Mouse (Mus musculus) brain, embryonic 18.5 days (tissue): ENCODE results near the gene Aqp6.

Experiments used
- DNase-seq: peaks from one replicate; pipeline ENCODE4 v3.0.0-alpha.2; 2012; ENCODE audit warnings: low read depth, low spot score

The Aqp6 gene

DNA sequence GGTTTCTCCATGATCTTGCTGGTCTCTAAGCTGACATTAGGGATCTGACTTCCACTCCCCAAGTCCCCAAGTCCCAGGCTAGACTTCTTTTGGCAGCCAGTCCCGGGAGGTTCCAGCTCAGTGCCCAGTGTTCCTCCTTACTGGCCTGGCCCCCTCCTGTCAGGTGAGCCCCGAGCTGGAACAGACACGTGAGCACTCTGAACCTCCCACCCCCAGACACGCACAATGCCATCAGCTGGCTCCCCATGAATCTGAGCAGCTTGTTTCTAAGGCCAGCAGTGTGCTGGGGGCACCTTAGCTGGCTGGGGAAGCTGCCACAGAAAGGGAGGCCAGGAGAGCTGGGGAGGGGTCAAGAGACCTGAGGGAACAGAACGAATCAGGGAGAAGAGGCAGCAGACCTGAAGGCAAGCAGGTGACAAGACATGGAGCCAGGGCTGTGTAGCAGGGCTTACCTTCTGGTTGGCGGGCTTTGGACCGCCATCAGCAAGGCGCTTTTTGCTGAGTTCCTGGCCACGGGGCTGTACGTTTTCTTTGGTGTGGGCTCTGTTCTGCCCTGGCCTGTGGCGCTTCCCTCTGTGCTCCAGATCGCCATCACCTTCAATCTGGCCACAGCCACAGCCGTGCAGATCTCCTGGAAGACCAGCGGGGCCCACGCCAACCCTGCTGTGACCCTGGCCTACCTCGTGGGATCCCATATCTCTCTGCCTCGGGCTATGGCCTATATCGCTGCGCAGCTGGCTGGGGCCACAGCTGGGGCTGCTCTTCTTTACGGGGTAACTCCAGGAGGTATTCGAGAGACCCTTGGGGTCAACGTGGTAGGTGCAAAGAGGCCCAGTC, at the start of gene Aqp6:
Gene Aqp6 (plus strand): TSS at position 415 of the 837 bp plus-strand sequence.
- no peak for DNase-seq

- DNase-seq: no peak
Observed at GRCm38 (mm10) chr15:99553767-99554166, 47.4 kb upstream of the Aqp6 start.

GRCm38 (mm10) chr15:99558947-99559346, 42.3 kb upstream of the Aqp6 start:
- DNase-seq: no peak

DNA sequence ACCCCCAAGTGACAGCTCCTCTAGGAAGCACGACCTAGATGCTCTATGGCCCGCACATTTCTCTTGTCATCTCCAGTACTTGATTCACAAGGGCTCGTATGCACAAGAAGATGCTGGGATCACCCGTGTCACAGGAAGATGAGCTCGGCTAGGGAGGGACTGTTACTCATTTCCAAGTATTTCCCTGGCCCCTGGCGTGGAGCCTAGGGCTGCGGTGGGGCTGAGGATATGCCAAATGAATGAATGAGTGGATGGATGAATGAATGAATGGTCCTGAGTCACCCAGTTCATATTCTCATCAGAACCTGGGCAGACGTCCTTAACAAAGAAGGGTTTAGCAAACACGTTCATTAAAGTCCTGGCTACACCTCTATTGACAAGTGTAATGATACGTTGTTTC, 41.0 kb upstream of the Aqp6 start:
- DNase-seq: no peak

- no peak for DNase-seq
Observed at GRCm38 (mm10) chr15:99567371-99567770, 33.8 kb upstream of the Aqp6 start.

GRCm38 (mm10) chr15:99568682-99569081, 32.5 kb upstream of the Aqp6 start:
- DNase-seq: no peak

- no peak for DNase-seq
Observed at GRCm38 (mm10) chr15:99569123-99569522, 32.1 kb upstream of the Aqp6 start.

DNA sequence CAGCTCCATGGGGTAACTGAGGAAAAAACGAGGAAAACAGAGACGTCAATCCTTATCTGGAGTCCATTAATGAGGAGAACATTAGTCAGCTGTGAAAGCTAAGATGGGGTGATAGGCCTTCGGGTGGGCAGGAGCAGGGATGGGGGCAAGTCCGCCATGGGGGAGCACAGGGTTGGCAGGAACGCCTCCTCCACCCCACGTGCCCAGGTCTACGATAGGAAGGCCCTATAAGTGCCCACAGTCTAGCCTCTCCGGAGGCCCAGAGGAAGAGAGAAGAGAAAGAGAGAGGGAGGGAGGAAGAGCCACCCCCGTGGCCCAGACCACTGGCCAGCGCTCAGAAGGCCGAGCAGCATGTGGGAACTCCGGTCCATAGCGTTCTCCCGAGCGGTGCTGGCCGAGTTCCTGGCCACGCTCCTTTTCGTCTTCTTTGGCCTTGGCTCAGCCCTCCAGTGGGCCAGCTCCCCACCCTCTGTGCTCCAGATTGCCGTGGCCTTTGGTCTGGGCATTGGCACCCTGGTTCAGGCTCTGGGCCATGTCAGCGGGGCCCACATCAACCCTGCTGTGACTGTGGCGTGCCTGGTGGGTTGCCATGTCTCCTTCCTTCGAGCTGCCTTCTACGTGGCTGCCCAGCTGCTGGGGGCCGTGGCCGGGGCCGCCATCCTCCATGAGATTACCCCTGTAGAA, 22.3 kb upstream of the Aqp6 start, which contains the start of gene Aqp2:
Gene Aqp2 (plus strand): TSS at position 254 of the 684 bp plus-strand sequence.
- DNase-seq: no peak

GRCm38 (mm10) chr15:99583463-99584344, 17.5 kb upstream of the Aqp6 start:
- no peak for DNase-seq

- no peak for DNase-seq
Observed at GRCm38 (mm10) chr15:99584407-99585202, 16.6 kb upstream of the Aqp6 start.

DNA sequence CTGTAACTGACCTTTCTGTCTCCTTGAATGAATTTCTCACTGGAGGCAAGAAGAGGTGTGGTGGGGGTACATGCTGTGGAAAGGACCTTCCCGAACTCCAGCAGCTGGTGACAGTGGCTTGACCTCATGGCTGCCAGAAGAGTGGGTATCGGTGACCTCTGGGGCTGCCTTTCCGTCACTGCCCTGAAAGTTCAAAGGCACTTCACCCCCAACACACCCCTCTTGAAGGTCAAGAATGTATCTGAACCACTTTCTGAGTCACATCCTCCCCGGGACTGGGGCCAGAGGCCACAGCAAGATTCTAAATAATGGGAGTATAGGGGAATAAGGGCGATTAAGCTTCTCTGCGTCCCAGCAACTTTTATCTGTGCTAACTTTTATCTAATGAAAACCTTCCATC, 15.5 kb upstream of the Aqp6 start:
- DNase-seq: no peak

DNA sequence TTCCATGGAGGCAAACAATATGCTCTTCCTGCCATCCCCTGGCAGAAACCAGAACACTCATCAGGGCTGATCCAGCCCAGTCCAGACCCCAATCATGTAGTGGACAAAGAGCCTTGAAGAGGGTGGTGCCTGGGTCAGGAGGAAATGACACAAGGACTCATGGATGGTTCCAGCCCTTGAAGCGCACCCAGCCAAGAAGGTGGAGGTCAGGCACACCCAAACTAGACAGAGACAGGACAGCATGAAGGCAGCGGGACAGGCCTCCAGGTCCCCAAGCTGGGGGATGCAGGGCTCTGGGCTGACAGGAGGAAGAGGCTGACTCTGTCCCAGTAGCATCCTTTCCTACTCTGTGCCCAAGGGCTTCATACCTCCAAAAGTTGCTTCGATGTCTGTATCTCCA, 14.7 kb upstream of the Aqp6 start:
- no peak for DNase-seq

DNA sequence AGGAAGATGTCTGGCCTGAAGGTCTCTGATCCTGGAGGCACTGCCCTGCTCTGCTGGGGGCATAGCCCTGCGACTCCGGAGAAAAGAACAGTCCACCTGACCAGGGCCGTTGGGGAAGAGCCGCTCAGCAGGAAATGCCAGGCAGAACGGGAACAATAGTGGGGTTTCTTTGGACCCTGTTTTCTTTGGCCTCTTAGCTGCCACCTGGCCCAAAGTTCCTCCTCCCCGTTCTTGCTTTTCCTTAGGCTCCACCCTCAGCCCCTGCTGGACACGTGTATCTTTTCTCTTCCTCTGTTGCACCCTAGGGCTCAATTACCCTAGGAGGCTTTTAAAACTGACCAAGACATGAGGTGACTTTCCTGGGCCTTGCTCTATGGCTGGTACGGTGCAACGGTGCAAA, 12.0 kb upstream of the Aqp6 start:
- no peak for DNase-seq

DNA sequence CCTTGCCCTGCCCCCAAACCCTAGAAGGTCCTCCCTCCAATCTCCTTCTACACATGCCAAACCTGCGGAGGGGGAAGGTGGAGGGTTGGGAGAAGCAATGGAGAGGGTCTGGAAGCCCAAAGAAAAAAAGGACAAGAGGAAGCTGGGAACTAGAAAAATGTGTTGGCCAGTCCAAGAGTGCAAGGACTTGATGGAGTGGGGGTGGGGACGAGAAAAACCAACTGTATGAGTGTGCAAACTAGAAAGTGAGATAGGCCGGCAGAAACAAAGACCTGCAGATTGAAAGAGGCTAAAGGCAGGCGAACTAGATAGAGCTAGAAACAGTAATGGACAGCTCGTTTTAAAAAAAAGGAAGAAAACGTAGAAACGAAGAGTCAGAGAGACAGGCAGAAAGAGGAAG, 11.5 kb upstream of the Aqp6 start:
- no peak for DNase-seq

GRCm38 (mm10) chr15:99590429-99591084, 10.6 kb upstream of the Aqp6 start, which contains the start of gene Aqp5:
TSS of gene Aqp5 (plus strand) at chr15:99590782.
- DNase-seq: no peak

DNA sequence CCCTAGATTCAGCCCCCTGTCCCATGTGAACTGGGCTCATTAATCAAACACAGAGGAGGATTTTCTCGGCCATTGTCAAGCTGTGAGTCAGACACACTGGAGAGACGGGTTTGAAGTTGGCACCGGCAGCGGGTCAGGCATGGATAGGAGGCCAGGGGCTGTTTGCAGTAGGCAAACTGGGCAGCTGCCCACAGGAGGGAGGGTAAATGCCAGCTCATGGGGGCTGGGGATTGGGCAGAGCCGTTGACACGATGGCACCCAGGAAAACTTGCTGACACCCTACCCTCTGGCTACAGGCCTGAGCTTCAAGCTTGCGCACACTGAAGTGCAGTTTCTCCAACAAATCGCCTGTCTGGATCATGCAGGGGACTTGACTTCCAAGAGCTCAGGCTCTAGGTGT, 9.0 kb upstream of the Aqp6 start:
- DNase-seq: no peak

DNA sequence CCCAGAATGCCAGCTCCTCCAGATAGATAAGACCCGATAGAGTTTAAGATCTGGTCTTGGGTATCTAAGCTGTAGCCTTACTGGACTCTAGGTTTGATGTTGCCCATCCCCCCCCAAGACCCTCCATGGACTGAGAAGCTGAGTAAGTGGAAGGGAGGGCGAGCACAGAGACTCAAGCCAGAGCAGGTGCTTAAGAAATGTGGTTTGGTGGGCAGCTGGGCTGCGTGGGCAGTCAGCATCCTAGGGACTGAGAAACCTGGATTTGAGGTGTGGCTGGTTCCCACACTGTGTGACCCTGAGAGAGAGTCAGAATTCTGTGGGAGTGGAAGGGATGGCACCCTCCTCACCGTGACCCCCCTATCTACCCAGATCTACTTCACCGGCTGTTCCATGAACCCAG, 8.3 kb upstream of the Aqp6 start:
- DNase-seq: no peak

DNA sequence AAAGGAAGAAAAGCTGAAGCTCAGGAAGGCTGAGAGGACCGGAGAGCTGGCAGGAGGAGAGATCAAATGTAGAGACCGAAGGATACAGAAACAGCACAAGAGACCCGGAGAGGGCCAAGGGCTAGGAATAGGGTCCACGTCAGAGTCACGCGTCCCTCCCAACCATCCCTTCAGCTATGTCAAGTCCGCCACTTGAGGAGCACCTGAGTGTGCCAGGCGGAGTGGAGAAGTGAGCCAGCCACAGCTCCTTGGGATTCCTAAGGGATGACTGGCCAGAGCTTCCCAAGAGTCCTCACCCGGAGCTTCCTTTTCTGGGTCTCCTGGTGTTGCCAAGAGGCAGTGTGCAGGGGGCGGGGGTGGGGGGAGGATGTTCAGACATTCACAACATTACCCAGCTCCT, 6.2 kb upstream of the Aqp6 start:
- no peak for DNase-seq

- peak; percentile 63 for DNase-seq
Observed at GRCm38 (mm10) chr15:99596056-99596687, 5.0 kb upstream of the Aqp6 start.

GRCm38 (mm10) chr15:99596841-99597240, 4.4 kb upstream of the Aqp6 start:
- DNase-seq: no peak
